Mouse (Mus musculus) liver, adult 2 months (tissue): Measurements from ENCODE around the gene A830018L16Rik. TPM values are rescaled to one million over a fixed set of nuclear protein-coding genes. Genes with fewer than 3 reads are reported as not detected.

Experiments used
- DNase-seq: peaks from one replicate; pipeline ENCODE4 v3.0.0-alpha.2; 2011; ENCODE audit warnings: low read depth, low spot score; ENCODE audit errors: extremely low read depth
- H3K27ac ChIP-seq: fragments of 200-500 bp; replicated peaks from 2 replicates; pipeline ENCODE4 v1.5.1; 2012; ENCODE audit warnings: low read depth, mild to moderate bottlenecking, control low read depth, inconsistent platforms, low read length; ENCODE audit not compliant: insufficient read depth
- H3K27me3 ChIP-seq: fragments of 200-500 bp; 2 replicates; pipeline ENCODE4 v1.6.1; 2012; ENCODE audit warnings: mild to moderate bottlenecking, moderate library complexity, low read length, inconsistent platforms; ENCODE audit not compliant: control insufficient read depth, insufficient read depth
- H3K36me3 ChIP-seq: fragments of 200-500 bp; 2 replicates; pipeline ENCODE4 v1.6.1; 2012; ENCODE audit warnings: low read length, inconsistent platforms; ENCODE audit not compliant: control insufficient read depth, insufficient read depth
- H3K4me1 ChIP-seq: fragments of 200-500 bp; 2 replicates; pipeline ENCODE4 v1.6.1; 2011; ENCODE audit warnings: low read length; ENCODE audit not compliant: control insufficient read depth, insufficient read depth
- H3K4me3 ChIP-seq: fragments of 200-500 bp; 2 replicates; pipeline ENCODE4 v1.5.1; 2011; ENCODE audit warnings: low read depth, mild to moderate bottlenecking, control low read depth, low read length, moderate library complexity; ENCODE audit not compliant: insufficient read depth
- H3K79me2 ChIP-seq: fragments of 200-500 bp; 2 replicates; pipeline ENCODE4 v1.6.1; 2012; ENCODE audit warnings: inconsistent platforms, mild to moderate bottlenecking, low read length, moderate library complexity; ENCODE audit not compliant: control insufficient read depth, insufficient read depth
- H3K9ac ChIP-seq: fragments of 200-500 bp; 2 replicates; pipeline ENCODE4 v1.6.1; 2012; ENCODE audit warnings: low read depth, mild to moderate bottlenecking, control low read depth, inconsistent platforms, low read length
- CTCF ChIP-seq: fragments of 200-500 bp; IDR thresholded peaks from 2 replicates; pipeline ENCODE4 v1.5.1; 2011; ENCODE audit warnings: low read depth, low read length, control low read depth
- POLR2A ChIP-seq: fragments of 200-500 bp; IDR thresholded peaks from 2 replicates; pipeline ENCODE4 v1.6.1; 2011; ENCODE audit warnings: low read length, control low read depth; ENCODE audit not compliant: insufficient read depth; ENCODE audit errors: extremely low read depth
- WGBS: fragments of 180-500 bp; shearing (Covaris S2); methylation state at CpG from one replicate; pipeline ENCODE4 v1.1.7; 2018; 5-methylcytosine and 5-hydroxymethylcytosine counted together
- polyA plus RNA-seq: library from polyadenylated mRNA; depleted of rRNA; stranded (reverse); fragments of >200 nt; gene quantifications from 2 replicates; pipeline ENCODE4 v1.2.3, GENCODE M21; 2012
- total RNA-seq: library from RNA; depleted of rRNA; stranded (reverse); fragments of >200 nt; gene quantifications from 2 replicates; pipeline ENCODE4 v1.2.3, GENCODE M21; 2014

Gene A830018L16Rik
- total and polyA plus RNA-seq, 2 experiments, result not detected

DNA sequence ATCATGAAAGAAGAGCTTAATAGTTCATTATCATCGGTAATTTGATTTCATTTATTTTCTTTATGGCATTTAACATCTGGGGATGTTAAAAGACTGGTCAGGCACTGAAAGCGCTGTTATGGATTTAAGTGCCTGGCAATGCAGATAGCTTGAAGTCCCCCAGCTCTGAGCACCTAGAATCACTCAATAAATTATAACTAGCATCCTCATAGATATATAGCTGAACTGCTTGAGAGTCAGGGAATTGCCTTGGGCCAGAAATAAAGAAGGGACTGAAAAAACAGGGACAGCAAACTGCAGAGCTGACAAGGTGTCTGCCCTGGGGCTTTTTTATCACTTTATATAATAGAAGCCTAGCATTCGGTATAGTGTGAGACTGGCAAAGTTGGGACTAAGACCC, 7.9 kb upstream of the A830018L16Rik start:
- 82% methylated on average over 3 of the region's 3 CpGs for WGBS
- TF ChIP-seq POLR2A, result no peak
- no peak for TF ChIP-seq CTCF
- no peaks in the 10 kb centered on the region for H3K4me1 ChIP-seq
- H3K36me3 ChIP-seq, result no peaks in the 10 kb centered on the region
- H3K9ac ChIP-seq, result no peak overlapping the region
- no peak overlapping the region for H3K4me3 ChIP-seq
- no peak for DNase-seq
- H3K27ac ChIP-seq, result no peak overlapping the region
- no peaks in the 10 kb centered on the region for H3K27me3 ChIP-seq
- H3K79me2 ChIP-seq, result no peaks in the 10 kb centered on the region

DNA sequence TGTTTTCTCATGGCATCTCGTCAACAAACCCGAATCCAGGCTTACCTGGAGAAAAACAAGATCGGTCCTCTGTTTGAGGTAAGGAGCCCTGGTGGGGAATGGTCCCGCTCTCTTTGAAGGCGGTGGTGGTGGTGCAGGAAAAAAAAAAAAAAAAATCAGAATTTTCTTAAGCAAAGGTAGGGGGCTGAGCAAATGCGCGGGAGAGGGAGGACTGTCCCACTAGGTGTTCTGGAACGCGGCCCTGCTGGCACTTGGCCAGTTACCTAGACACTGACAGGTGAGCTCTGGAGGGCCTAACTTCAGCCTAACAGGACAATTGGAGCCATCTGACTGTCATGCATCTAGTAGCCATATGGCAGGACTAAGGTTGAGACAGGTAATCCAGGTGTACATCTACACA, 655 bp downstream of the A830018L16Rik start:
- H3K4me1 ChIP-seq, result no peaks in the 10 kb centered on the region
- no peak overlapping the region for H3K9ac ChIP-seq
- WGBS, result 7% methylated on average over 9 of the region's 9 CpGs
- TF ChIP-seq CTCF (no peak), POLR2A (no peak)
- H3K27me3 ChIP-seq, result peaks cover 6% of the 10 kb centered on the region; the same call in 1 of the 2 replicates
- H3K36me3 ChIP-seq, result no peaks in the 10 kb centered on the region
- no peak overlapping the region for H3K4me3 ChIP-seq
- no peaks in the 10 kb centered on the region for H3K79me2 ChIP-seq
- H3K27ac ChIP-seq, result no peak overlapping the region
- no peak for DNase-seq

- TF ChIP-seq POLR2A, result no peak
- no peak for TF ChIP-seq CTCF
- no peak overlapping the region for H3K27ac ChIP-seq
- no peak overlapping the region for H3K4me3 ChIP-seq
These were observed 13.4 kb downstream of the A830018L16Rik start for GRCm38 (mm10) chr1:11427310-11427709.

GRCm38 (mm10) chr1:11458353-11458752, 44.4 kb downstream of the A830018L16Rik start:
- Histone ChIP-seq H3K27ac (no peak overlapping the region), H3K36me3 (no peaks in the 10 kb centered on the region), H3K9ac (no peak overlapping the region), H3K4me3 (no peak overlapping the region), H3K79me2 (no peaks in the 10 kb centered on the region), H3K4me1 (no peaks in the 10 kb centered on the region), H3K27me3 (no peaks in the 10 kb centered on the region)
- no peak for DNase-seq
- TF ChIP-seq POLR2A, result no peak
- TF ChIP-seq CTCF, result no peak
- WGBS, result 67% methylated on average over 1 of the region's 1 CpGs

More at GRCm38 (mm10) chr1:11427310-11427709, 13.4 kb downstream of the A830018L16Rik start:
- Histone ChIP-seq H3K79me2 (no peaks in the 10 kb centered on the region), H3K9ac (no peak overlapping the region), H3K36me3 (no peaks in the 10 kb centered on the region), H3K27me3 (no peaks in the 10 kb centered on the region), H3K4me1 (no peaks in the 10 kb centered on the region)
- no peak for DNase-seq
- 75% methylated on average over 1 of the region's 1 CpGs for WGBS

GRCm38 (mm10) chr1:11466325-11466724, 52.4 kb downstream of the A830018L16Rik start:
- TF ChIP-seq POLR2A (no peak), CTCF (no peak)
- H3K27me3 ChIP-seq, result no peaks in the 10 kb centered on the region
- no peak overlapping the region for H3K27ac ChIP-seq

GRCm38 (mm10) chr1:11467065-11467643, 53.2 kb downstream of the A830018L16Rik start:
- no peak for DNase-seq
- WGBS, result 47% methylated on average over 5 of the region's 5 CpGs
- Histone ChIP-seq H3K79me2 (no peaks in the 10 kb centered on the region), H3K9ac (no peak overlapping the region), H3K4me3 (no peak overlapping the region), H3K36me3 (no peaks in the 10 kb centered on the region), H3K27ac (no peak overlapping the region), H3K27me3 (no peaks in the 10 kb centered on the region), H3K4me1 (no peaks in the 10 kb centered on the region)
- TF ChIP-seq POLR2A, result no peak
- no peak for TF ChIP-seq CTCF

More at GRCm38 (mm10) chr1:11466325-11466724, 52.4 kb downstream of the A830018L16Rik start:
- no peak overlapping the region for H3K4me3 ChIP-seq
- no peak overlapping the region for H3K9ac ChIP-seq
- DNase-seq, result no peak
- H3K36me3 ChIP-seq, result no peaks in the 10 kb centered on the region
- H3K4me1 ChIP-seq, result no peaks in the 10 kb centered on the region
- WGBS, result 39% methylated on average over 1 of the region's 1 CpGs
- H3K79me2 ChIP-seq, result no peaks in the 10 kb centered on the region
